Mouse (Mus musculus) left cerebral cortex, postnatal 25 days (tissue): ENCODE measurements around the gene Arfgef2. TPM values are rescaled to one million over a fixed set of nuclear protein-coding genes. Genes with fewer than 3 reads are reported as not detected.

Experiments used
- DNase-seq, 2 experiments: peaks; one replicate each; pipeline ENCODE4 v3.0.0; 2022; ENCODE audit warnings: low spot score in 2 of 2, mixed read lengths in 1 of 2
- intact Hi-C: fragments of 180-260 bp; cut with DNase I; formaldehyde crosslinking; loops from one replicate; pipeline ENCODE4 v1.15.1; 2025
- total RNA-seq, 2 experiments: library from RNA; stranded (reverse); gene quantifications; 2 replicates each; pipeline ENCODE4 v1.2.3; 2021

Gene Arfgef2
- total RNA-seq, 2 experiments from 2014 or later: 52.7 to 54.6 TPM

GRCm38 (mm10) chr2:166896368-166896767, 91.0 kb downstream of the Arfgef2 start:
- intact Hi-C loops: no loop called here
- DNase-seq: peak in 1 of 2 experiments; percentile 39

GRCm38 (mm10) chr2:166896974-166897373, 91.6 kb downstream of the Arfgef2 start:
- DNase-seq: peak in 1 of 2 experiments; percentile 40
- intact Hi-C loops: no loop called here

DNA sequence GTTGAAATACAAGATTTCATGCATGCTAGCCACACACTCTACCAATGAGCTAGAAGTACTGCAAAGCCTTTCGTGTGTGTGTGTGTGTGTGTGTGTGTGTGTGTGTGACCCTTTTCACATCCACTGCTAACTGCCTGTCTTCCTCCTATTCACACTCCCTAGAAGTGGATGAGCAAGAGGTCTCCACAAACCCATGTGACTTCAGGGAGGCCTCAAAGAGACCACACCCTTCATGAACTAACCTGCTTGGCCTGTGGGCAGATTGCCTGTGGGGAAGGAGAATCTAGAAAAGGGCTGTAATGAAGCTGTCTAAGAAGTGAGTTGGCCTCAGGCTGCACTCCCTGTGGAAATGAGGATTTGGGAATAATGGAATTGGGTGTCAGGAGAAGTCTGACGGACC, 93.8 kb downstream of the Arfgef2 start:
- intact Hi-C loops: no loop called here
- DNase-seq: no peak

DNA sequence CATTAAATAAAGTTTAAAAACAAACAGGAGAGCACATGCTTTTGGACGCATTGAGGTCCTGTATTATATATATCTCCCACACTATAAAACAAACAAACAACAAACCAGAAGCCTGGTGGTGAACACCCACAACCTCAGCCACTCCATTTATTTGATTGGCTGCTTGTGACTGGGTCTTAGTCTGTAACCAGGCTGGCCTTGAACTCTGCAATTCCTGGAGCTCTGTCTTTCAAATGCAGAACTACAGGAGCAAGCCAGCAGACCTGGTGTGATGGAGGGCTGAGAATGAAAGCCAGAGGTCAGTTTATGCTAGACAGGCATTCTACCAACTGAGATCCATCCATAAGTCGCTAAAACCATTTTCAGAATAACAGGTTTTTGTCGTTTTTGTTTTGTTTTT, 94.4 kb downstream of the Arfgef2 start:
- intact Hi-C loops: loop anchor here (10.0 kb wide), 1 partner anchor 295 kb away; the partner anchor contains the start of gene Kcnb1
- no peak for DNase-seq

DNA sequence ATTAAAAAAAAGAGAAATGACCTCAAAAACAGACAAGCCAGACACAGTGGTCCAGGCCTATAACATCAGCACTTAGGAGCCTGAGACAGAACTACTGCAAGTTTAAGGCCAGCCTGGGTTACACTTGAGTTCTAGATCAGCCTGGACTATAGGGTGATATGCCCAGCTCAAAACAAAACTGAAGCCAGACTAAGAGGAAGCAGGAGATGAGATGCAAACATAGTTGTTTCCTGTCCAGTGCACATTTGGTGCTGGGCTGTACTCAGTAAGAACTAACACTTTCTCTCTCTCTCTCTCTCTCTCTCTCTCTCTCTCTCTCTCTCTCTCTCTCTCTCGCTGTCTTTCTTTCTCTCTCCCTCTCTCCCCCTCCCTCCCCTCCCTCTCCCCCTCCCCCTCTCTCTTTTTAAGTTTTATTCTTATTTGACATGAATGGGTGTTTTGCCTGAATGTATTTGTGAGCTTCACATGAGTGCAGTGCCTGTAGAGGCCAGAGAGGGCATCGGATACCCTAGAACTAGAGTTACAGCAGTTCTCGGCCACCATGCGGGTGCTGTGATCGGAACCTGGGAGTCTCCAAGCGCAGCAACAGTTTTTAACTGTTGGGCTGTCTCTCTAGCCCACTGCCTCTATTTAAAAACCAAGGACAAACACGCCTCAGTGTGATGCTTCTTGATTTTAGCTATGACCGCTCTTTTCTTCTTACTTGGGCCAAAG, 95.6 kb downstream of the Arfgef2 start:
- no peak for DNase-seq
- intact Hi-C loops: loop anchor here (10.0 kb wide), 1 partner anchor 294 kb away; the partner anchor contains the start of gene Kcnb1

DNA sequence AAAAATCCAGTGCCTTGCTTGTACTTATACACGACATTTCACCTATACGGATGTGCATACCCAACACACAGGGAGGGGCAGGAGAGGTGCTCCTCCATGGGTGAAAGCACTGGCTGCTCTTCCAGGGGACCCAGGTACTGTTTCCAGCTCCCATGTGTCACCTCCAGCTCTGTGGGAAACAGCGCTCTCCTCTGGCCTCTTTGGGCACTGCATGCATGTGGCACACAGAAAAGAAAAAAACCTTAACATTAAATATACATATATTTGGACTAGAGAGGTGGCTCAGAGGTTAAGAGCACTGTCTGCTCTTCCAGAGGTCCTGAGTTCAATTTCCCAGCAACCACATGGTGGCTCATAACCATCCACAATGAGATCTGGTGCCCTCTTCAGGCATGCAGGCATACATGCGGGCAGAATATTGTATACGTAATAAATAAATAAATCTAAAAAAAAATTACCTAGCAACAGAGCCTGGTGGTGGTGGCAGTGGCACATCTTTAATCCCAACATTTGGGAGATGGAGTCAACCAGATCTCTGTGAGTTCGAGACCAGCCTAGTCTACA, 98.4 kb downstream of the Arfgef2 start:
- intact Hi-C loops: loop anchor here (10.0 kb wide), 1 partner anchor 291 kb away; the partner anchor contains the start of gene Kcnb1
- no peak for DNase-seq

GRCm38 (mm10) chr2:166905711-166906522, 100.5 kb downstream of the Arfgef2 start, which contains the start of gene Cse1l:
TSS of gene Cse1l (plus strand) at chr2:166906040.
- peak; percentile 98 to 99 for DNase-seq
- intact Hi-C loops: loop anchor here (10.0 kb wide), 1 partner anchor 289 kb away; the partner anchor contains the start of gene Kcnb1

DNA sequence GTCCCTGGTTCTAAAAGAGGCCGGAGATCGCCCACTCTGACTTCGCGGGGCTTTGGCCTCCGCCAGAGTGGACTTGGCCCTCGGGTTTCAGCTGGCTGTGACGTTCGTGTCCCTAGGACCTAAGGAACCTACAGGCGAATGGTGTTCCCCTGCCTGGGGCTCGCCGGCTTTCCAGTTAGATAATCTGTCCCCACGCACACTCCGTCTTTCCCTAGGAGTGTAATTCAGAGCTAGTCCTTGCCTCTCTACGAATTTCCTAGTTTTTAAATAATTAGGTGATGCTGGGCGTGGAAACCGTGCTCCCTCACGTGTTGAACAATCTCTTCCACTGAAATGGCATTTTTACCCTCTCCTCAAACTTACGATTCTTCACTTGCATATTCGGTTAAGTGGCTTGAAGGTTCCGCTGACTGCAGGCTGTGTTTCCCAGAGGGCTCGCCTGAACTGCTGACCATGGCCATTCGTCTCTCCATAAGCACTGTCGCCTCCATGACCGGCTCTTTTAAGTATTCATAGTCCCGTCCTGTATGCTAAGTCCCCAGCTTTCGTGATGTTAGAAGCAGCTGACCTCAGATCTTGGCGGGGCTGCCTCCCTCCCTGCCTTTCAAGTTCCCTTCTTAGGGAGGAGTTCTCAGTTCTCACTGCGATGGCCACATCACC, 101.3 kb downstream of the Arfgef2 start:
- DNase-seq: no peak
- intact Hi-C loops: loop anchor here (10.0 kb wide), 1 partner anchor 288 kb away; the partner anchor contains the start of gene Kcnb1

DNA sequence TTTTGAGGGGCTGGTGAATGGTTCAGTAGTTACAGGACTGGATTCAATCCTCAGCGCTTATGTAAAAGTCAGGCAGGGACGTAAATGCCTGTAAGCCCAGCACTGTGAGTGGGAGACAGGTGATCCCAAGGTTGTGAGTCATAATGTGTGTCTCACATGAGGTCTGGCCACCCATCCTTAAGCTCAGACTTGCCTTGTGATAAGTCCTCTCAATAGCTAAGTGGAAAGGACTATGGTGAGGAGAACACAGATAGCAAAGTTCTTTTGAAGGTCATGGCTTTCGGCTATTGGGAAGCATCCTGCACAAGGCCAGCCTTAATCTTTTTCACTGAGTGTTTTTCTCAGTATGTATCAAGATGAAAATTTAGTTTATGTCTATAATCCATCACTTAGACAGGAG, 104.3 kb downstream of the Arfgef2 start:
- no peak for DNase-seq
- intact Hi-C loops: loop anchor here (10.0 kb wide), 1 partner anchor 285 kb away; the partner anchor contains the start of gene Kcnb1

- intact Hi-C loops: no loop called here
- no peak for DNase-seq
These were observed 105.1 kb downstream of the Arfgef2 start for GRCm38 (mm10) chr2:166910536-166910935.

GRCm38 (mm10) chr2:166923971-166924370, 118.6 kb downstream of the Arfgef2 start:
- no peak for DNase-seq
- intact Hi-C loops: no loop called here

DNA sequence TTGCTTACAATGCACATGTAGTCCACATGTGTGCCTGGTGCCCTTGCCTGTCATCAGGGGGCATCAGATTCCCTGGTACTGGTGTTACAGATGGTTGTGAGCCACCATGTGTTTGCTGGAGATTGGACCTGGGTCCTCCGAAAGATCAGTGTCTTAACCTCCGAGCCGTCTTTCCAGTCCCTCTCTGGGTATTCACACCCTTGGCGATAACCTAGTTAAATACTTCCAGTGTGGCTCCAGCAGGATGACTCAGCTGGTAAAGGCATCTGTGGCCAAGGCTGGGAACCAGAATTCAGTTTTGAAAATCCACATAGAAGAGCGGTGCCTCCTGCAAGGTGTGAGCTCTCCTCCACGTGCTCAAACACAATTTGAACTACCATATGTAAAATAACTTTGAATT, 128.6 kb downstream of the Arfgef2 start:
- intact Hi-C loops: no loop called here
- peak in 1 of 2 experiments; percentile 48 for DNase-seq

DNA sequence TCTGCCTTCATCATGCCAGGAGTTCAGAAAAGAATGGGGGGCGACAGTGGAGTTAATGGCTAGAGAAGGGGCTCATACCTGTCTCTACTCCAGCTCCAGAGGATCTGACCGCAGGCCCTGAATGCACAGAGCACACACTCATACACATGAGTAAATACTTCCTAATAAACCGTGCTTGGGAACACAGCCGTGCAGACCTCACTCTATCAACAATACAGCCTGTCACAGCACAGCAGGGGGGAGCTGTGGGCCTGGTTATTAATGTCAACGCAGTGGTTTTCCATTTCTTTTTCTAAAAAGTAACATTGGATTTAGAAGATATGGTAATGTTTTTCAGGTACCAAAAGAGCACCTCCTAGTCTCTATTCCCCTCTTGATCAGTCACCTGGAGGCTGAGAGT, 129.0 kb downstream of the Arfgef2 start:
- DNase-seq: no peak
- intact Hi-C loops: no loop called here

DNA sequence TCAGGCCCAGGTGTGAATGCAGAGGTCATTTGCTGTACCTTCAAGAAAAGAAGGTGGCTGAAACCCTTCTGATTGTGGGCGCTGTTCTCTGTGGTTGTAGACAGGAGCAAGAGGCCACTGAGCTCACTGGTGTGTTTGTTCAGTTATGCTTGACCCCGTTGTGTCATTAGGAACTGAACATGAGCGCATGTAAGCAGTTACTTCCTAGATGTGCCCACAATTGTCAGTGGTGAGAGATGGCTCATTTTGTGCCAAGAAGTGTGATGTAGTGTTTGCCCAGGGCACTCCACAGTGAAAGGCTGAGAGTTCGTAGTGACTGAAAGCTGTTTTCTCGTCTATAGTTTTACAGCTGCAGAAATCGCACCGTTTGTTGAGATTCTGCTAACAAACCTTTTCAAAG, 130.2 kb downstream of the Arfgef2 start:
- intact Hi-C loops: no loop called here
- DNase-seq: no peak

- DNase-seq: no peak
- intact Hi-C loops: no loop called here
These were observed 130.8 kb downstream of the Arfgef2 start for GRCm38 (mm10) chr2:166936166-166936565.

DNA sequence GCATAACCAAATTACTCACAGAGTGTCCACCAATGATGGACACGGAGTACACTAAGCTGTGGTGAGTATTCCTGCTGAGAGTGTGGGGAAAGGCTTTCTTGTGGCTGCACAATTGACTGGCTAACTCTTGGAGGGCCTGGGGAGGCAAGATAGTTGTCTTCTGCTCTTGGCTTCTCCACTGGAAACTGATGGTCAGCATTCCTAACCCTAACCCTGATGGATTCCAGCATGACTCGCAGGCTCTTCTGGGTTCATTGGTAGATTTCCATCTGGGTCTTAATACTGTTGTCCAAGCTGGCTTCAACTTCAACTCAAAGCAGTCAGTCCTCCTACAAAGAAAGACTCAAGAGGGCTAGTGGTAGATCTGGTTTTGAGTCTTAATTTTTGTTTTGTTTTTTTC, 137.8 kb downstream of the Arfgef2 start:
- no peak for DNase-seq
- intact Hi-C loops: no loop called here

- DNase-seq: no peak
- intact Hi-C loops: no loop called here
These were observed 139.0 kb downstream of the Arfgef2 start for GRCm38 (mm10) chr2:166944346-166944745.

DNA sequence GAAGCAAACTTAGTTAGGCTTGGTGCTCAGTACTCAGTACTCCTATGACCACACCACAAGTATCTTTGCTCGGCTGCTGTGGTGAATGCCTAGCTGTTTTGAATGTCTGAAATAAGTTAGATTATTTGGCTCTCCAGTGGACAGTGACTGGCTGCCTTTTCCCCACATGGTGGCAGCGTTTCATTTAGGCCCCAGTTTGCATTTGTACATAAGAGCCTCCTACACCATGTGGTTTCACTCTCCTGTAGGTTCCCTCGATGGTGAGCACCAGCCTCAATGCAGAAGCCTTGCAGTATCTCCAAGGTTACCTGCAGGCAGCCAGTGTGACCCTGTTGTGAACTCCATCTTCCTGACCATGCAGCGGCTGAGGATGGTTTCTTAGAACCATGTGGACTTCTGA, 140.1 kb downstream of the Arfgef2 start:
- no peak for DNase-seq
- intact Hi-C loops: no loop called here
